Mouse (Mus musculus): Measurements from ENCODE around the gene Tmprss9.

Gene Tmprss9

DNA sequence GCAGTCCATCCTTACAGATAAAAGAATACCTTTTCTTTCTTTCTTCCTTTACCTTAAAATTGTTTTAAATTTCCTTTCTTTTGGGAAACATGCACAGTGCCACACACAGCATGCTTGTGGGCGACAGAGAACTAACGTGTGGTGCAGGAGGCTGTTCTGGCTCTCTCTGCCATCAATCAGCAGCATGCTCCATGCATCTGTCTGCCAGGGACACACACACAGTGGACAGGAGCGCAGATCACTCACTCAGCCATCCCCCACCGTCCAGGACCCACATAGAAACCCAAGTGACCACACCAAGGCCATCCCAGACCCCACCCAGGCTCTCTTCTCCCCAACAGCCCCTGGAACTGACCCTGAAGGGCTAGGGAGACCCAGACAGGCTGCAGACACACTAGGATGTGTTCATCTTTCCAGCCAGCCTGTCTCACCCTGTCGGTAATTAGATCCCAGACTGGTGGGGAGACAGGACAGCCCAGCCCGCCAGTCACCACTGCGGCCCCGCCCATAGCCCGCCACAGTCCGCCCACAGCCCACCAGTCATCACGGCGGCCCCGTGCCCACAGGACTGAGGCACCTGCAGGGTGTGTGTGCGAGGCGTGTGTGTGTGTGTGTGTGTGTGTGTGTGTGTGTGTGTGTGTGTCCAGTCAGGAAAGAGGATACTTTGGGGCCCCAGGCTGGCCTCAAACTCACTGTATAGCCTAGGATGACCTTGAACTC, 67.3 kb downstream of the Tmprss9 start:
- DNase-seq (ENCODE audit: low spot score): peak; percentile 54

DNA sequence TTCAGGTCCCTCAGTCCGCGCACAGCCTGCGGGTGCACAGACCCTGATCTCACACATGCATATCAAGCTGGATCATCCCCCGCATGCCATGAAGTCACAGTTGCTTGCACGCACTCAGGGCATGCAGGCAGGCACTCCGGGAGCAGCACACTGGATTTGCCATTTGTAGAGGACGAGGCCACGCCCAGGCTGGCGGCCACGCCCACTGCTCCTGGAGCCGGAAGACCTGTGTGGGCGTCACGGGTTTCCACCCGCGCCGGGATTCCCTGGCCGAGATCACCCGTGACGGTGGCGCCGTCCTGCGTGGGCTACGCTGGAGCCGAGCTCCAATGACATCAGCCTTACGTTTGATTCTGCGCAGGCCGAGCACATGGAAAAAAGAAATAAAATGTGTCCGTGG, 68.0 kb downstream of the Tmprss9 start:
- DNase-seq (ENCODE audit: low spot score): peak; percentile 85

DNA sequence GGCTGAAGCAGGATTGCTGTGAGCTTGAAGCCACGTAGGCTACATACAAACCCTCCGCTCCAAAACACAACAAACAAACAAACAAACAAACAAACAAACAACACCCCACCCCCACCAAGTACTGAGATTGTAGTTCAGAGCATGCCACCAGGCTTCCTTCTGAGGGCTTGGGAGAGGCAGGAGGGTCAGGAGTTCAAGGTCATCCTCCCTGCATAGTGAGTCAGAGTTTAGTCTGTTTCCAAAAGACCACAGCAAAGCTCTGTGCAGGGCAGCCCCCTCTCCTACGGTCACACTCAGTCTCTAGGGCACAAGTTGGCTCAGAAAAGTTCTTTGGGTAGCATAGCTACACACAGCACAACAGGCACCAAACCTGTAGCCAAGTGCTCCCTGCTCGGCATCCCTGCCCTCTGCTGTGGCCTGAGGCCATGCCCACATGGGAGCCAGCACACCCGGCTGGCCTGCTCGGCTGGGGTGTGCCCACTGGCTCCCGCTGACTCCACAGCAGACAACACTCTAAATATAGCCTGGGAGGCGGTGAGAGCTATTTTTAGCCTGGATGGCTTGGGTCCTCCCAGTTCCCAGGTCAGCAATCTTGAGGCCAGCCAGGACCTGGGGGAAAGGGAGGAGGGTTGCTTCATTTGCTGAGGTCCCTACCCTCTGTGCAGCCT, 68.8 kb downstream of the Tmprss9 start:
- DNase-seq (ENCODE audit: low spot score): peak; percentile 87

GRCm38 (mm10) chr10:80940988-80941347, 69.3 kb downstream of the Tmprss9 start:
- DNase-seq (ENCODE audit: low spot score): no peak

GRCm38 (mm10) chr10:80942919-80943318, 71.3 kb downstream of the Tmprss9 start:
- DNase-seq (ENCODE audit: low spot score): no peak

- DNase-seq (ENCODE audit: low spot score): no peak
Measured at GRCm38 (mm10) chr10:80943701-80944100, 72.1 kb downstream of the Tmprss9 start.

DNA sequence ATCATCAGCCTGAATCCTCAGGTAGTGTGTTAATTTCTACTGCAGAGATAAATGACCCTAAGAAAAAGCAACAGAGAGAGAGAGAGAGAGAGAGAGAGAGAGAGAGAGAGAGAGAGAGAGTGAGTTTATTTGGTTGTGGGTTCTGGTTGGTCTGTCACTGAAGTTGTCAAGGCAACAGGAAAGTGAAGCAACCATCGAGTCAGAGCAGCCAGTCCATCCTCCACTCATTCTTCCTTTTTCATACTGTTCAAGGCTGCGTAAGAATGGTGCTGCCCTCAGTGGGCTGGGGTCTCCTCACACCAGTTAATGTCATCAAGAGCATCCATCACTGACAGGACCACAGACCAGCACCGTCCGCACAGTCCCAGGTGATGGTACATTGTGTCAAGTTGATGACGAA, 72.6 kb downstream of the Tmprss9 start:
- no peak for DNase-seq (ENCODE audit: low spot score)

DNA sequence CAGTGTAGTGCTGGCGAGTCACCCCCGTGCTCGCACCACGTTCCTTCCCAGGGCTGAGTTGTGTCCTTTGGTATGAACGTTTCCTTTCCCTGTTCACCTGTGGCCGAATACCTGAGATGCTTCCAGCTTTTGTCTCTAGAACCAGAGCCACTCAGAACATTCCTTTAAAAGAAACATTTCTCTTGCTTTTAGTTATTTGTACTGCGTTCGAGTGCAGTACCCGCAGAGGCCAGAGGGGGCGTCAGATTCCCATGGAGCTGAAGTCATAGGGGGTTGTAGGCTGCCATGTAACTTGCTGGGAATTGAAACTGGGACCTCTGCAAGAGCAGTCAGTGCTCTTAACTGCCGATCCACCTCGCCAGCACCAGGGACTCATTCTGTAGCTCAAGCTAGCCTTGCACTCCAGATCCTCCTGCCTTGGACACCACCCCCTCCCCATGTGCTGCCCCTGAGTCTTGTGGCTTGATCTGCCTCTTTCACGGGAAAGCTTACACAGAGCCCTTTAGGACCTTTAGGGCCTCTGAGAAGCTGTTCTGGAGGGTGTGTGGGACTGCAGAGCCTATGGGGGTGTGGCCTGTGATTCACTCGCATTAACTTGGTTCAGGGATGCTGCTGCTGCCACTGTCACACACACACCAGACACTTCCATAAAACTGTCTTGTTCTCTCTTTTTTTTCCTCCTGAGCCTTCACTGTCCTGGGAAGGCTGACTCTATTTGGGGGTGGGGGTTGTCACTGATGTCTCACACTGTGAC, 75.2 kb downstream of the Tmprss9 start:
- DNase-seq (ENCODE audit: low spot score): peak; percentile 50

DNA sequence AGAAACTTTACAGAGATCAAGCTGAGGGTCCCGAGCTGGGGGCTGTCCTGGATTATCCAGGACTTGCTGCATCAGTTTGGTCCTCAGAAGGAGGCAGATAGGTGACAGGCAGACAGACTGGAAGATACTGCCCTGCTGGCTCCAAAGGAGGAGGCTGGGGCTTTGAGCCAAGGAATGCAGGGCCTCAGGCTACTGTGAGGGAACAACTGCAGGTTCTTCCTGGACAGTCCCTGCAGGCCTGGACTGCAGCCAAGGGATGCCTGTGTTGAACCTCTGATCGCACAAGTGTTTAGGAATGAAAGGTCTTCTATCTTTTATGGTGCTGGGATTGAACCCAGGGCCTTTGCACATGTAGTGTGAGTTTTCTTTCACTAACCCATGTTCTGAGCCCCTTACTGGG, 76.2 kb downstream of the Tmprss9 start:
- DNase-seq (ENCODE audit: low spot score): peak; percentile 68

DNA sequence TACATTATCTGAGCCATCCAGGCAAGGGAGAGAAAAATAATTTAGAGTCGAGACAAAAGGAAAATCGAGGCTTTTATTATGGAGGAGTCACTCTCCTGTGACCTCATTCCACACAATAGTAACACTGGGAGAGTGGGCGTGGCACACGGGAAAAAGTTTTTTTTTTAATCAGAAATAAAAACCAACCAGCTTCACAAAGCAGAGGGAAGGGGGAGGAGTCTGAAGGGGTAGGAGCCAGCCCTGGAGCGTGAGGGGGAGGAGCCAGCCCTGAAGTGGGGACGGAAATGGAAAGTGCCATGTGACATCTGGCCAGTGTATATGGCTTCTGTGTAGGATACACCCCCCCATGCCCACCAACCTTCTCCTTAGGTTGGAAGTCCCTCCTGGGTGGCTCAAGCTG, 76.9 kb downstream of the Tmprss9 start:
- DNase-seq (ENCODE audit: low spot score): peak; percentile 48

DNA sequence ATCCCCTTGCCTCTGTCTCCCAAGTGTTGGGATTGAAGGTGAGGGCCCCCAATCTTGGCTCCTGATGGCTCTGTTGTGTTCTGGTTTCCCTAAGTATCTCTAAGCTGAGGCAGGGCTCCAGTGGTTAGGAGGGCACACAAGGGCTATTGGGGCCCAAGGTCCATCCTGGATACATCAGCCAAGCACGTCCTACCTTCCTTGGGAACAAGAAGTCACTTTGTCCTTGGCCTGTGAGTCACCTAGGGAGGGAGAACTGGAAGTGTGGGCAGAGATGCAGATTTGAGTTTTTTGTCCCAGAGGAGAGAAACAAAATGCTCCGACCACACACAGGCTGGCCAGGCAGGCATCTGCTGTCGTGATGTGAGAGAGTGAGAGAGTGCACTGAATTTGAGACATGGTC, 77.4 kb downstream of the Tmprss9 start:
- DNase-seq (ENCODE audit: low spot score): no peak

All from MN1 (cell line).